Mouse (Mus musculus): Measurements from ENCODE around the gene Hebp1.

- TF ChIP-seq POLR2A (IDR thresholded peaks at IDR 0.05; ENCODE audit: control insufficient read depth, extremely low read depth, insufficient read depth, low read length, poor library complexity) (no peak), CTCF (IDR thresholded peaks at IDR 0.05; ENCODE audit: borderline replicate concordance, control insufficient read depth, extremely low read depth, insufficient read depth, low read length, poor library complexity) (no peak)
These were observed 36.5 kb downstream of the Hebp1 start for GRCm38 (mm10) chr6:135161356-135161755.
